Mouse (Mus musculus) liver, embryonic 14.5 days (tissue): ENCODE results near the gene Nme7. TPM values are rescaled to one million over a fixed set of nuclear protein-coding genes. Genes with fewer than 3 reads are reported as not detected.

Experiments used
- ATAC-seq: fragments of 200-750 bp; cut with Nextera tagmentation; 2 replicates; pipeline ENCODE4 v1.8.0; 2017; ENCODE audit warnings: moderate number of reproducible peaks, mild to moderate bottlenecking, moderate library complexity; ENCODE audit not compliant: insufficient read depth
- DNase-seq, 3 experiments: peaks; one replicate each; pipeline ENCODE4 v3.0.0-alpha.2; 2012 to 2013; ENCODE audit warnings: low read depth in 3 of 3, low spot score in 3 of 3
- H3K27ac ChIP-seq: fragments of 300-500 bp; sonication (generic); 2 replicates; pipeline ENCODE4 v1.5.1; 2014; ENCODE audit warnings: moderate library complexity, mild to moderate bottlenecking, control low read depth, inconsistent platforms
- H3K27me3 ChIP-seq: fragments of 300-500 bp; sonication (generic); 2 replicates; pipeline ENCODE4 v1.6.1; 2014; ENCODE audit warnings: mild to moderate bottlenecking, low read length, moderate library complexity; ENCODE audit not compliant: control insufficient read depth, insufficient read depth
- H3K36me3 ChIP-seq: fragments of 300-500 bp; sonication (generic); replicated peaks from 2 replicates; pipeline ENCODE4 v1.6.1; 2014; ENCODE audit warnings: low read depth; ENCODE audit not compliant: control insufficient read depth, insufficient read depth
- H3K4me1 ChIP-seq, 2 experiments: fragments of 200-500 bp in 1 of 2; fragments of 300-500 bp in 1 of 2; sonication (generic) in 1 of 2; replicated peaks; 2 replicates each; pipeline ENCODE4 v1.6.1; 2012 to 2014; ENCODE audit warnings: antibody characterized with exemption in 1 of 2, inconsistent platforms in 1 of 2, low read length in 1 of 2; ENCODE audit not compliant: control insufficient read depth in 2 of 2, insufficient read depth in 2 of 2
- H3K4me2 ChIP-seq: fragments of 300-500 bp; sonication (generic); 2 replicates; pipeline ENCODE4 v1.6.1; 2014; ENCODE audit warnings: low read depth, mild to moderate bottlenecking, control low read depth, moderate library complexity
- H3K4me3 ChIP-seq, 2 experiments: fragments of 200-500 bp in 1 of 2; fragments of 300-500 bp in 1 of 2; sonication (generic) in 1 of 2; 2 replicates each; pipeline ENCODE4 v1.5.1; 2012 to 2014; ENCODE audit warnings: low read depth in 2 of 2, low read length in 2 of 2, mild to moderate bottlenecking in 2 of 2, control low read depth in 1 of 2, inconsistent platforms in 1 of 2, moderate library complexity in 1 of 2; ENCODE audit not compliant: insufficient read depth in 1 of 2
- H3K9ac ChIP-seq: fragments of 300-500 bp; sonication (generic); replicated peaks from 2 replicates; pipeline ENCODE4 v1.6.1; 2014; ENCODE audit warnings: mild to moderate bottlenecking, control low read depth, moderate library complexity
- H3K9me3 ChIP-seq: fragments of 300-500 bp; sonication (generic); 2 replicates; pipeline ENCODE4 v1.6.1; 2016; ENCODE audit warnings: low read length, mixed read lengths; ENCODE audit not compliant: control insufficient read depth
- CTCF ChIP-seq: IDR thresholded peaks from 2 replicates; pipeline ENCODE4 v1.5.1; 2016; ENCODE audit warnings: antibody characterized with exemption, low read depth, control low read depth
- EP300 ChIP-seq: IDR thresholded peaks from 2 replicates; pipeline ENCODE4 v1.6.1; 2016; ENCODE audit warnings: antibody characterized with exemption, low read depth
- WGBS: fragments of 180-500 bp; shearing (Covaris S2); extraction: QIAGEN DNeasy Blood & Tissue Kit; methylation state at CpG from one replicate; pipeline ENCODE4 v1.1.7; 2014; ENCODE audit not compliant: insufficient replicate concordance; 5-methylcytosine and 5-hydroxymethylcytosine counted together
- polyA plus RNA-seq, 2 experiments: library from polyadenylated mRNA; depleted of rRNA in 1 of 2; stranded (reverse) in 1 of 2; unstranded in 1 of 2; fragments of >200 nt; fragmentation: Nextera tagmentation in 1 of 2; extraction: Ambion mirVana in 1 of 2; gene quantifications; 2 replicates each; pipeline versions ENCODE4 v1.2.1 to v1.2.3; 2012 to 2014

The Nme7 gene
- polyA plus RNA-seq, 2 experiments: 6.4 to 13.0 TPM

DNA sequence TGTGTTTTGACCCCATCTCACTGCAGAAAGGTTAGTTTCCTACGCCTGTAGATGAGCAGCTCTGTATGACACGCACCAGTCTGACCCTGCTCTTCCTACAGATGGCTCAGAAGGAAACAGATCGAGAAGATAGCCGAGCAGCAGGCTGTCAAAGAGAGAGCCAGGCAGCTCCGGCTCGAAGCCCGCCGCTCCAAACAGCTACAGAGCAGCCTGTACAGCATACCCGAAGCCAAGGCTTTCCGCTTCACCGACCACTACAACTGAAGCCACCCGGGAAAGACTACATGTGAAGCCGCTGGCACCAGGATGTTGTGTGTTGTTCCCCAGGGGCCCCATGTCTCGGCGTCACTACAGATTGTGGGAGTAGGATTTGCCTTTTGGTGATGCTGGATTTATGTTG lies 16.5 kb upstream of the Nme7 start:
- 44% methylated on average over 15 of the region's 15 CpGs for WGBS
- Histone ChIP-seq H3K4me1 (no peaks in the 10 kb centered on the region), H3K4me2 (no peak overlapping the region), H3K27me3 (no peaks in the 10 kb centered on the region), H3K27ac (no peak overlapping the region), H3K9me3 (no peaks in the 10 kb centered on the region), H3K4me3 (no peak overlapping the region), H3K9ac (no peak overlapping the region), H3K36me3 (peaks cover 7% of the 10 kb centered on the region)
- ATAC-seq: no peak
- no peak for DNase-seq
- TF ChIP-seq EP300 (no peak), CTCF (no peak)

DNA sequence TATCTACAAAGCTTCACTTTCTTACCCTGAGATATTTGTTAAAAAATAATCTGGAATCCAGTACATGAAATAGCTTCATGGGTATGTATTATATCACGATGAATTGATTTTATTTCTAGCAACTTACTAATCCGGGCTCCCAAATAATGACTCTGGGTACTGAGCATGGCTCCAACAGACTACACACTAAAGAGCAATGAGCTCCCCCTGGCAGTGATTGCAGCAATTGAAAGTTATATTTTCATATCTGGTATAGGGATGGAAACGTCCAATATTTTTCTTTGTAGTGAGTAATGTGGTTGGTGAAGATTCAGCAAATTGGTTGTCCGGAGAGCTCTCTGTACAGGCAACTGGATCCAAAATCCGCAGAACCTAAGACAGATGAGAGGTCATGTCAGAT lies 11.9 kb upstream of the Nme7 start:
- TF ChIP-seq CTCF (no peak), EP300 (no peak)
- 76% methylated on average over 5 of the region's 5 CpGs for WGBS
- Histone ChIP-seq H3K27me3 (no peaks in the 10 kb centered on the region), H3K4me3 (no peak overlapping the region), H3K27ac (no peak overlapping the region), H3K9me3 (no peaks in the 10 kb centered on the region), H3K9ac (no peak overlapping the region), H3K4me2 (no peak overlapping the region), H3K36me3 (peaks cover 9% of the 10 kb centered on the region), H3K4me1 (no peaks in the 10 kb centered on the region)
- DNase-seq (no peak), ATAC-seq (no peak)

DNA sequence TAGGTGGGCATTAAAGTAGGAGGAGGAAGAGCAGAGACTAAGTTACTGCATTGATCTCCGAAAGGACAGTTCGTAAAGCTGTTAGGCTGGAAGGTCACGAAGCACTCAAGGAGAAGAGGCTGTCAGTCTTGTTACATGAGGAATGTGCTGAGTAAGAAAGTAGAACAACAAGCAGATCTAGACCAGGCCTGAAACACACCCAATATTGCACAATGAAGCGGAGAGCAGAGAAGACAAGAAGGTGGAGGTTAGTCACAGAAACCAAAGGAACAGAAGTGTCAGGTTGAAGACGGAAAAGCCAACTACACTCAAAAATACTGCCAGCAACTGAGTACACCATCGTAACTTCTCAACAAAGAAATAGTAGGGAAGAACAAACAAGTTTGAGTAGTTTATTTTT lies 9.8 kb upstream of the Nme7 start:
- Histone ChIP-seq H3K9me3 (no peaks in the 10 kb centered on the region), H3K27ac (no peak overlapping the region), H3K4me1 (no peaks in the 10 kb centered on the region), H3K9ac (no peak overlapping the region), H3K27me3 (no peaks in the 10 kb centered on the region), H3K36me3 (peaks cover 21% of the 10 kb centered on the region), H3K4me3 (no peak overlapping the region), H3K4me2 (no peak overlapping the region)
- 77% methylated on average over 6 of the region's 6 CpGs for WGBS
- DNase-seq (no peak), ATAC-seq (no peak)
- TF ChIP-seq EP300: no peak
- TF ChIP-seq CTCF: no peak

DNA sequence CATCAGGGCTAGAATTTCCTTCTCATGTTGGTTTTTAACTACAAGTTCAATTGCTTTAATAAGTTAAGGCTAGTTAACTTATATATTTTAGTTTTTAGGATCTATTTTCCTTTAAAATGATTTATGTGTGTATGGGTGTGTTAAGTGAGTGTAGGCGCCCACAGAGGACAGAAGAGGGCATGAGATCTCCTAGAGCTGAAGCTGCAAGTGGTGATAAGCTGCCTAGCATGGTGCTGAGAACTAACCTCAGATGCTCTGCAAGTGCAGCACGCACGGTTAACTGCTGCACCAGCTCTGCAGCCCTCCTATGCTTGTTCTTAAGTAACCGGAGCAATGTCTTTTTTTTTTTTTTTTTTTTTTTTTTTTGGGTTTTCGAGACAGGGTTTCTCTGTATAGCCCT lies 7.4 kb upstream of the Nme7 start:
- Histone ChIP-seq H3K27ac (no peak overlapping the region), H3K9ac (no peak overlapping the region), H3K36me3 (peaks cover 25% of the 10 kb centered on the region), H3K4me3 (no peak overlapping the region), H3K4me1 (no peaks in the 10 kb centered on the region), H3K4me2 (no peak overlapping the region), H3K27me3 (no peaks in the 10 kb centered on the region), H3K9me3 (no peaks in the 10 kb centered on the region)
- TF ChIP-seq EP300: no peak
- TF ChIP-seq CTCF: no peak
- DNase-seq (no peak), ATAC-seq (no peak)
- WGBS: 73% methylated on average over 4 of the region's 5 CpGs

DNA sequence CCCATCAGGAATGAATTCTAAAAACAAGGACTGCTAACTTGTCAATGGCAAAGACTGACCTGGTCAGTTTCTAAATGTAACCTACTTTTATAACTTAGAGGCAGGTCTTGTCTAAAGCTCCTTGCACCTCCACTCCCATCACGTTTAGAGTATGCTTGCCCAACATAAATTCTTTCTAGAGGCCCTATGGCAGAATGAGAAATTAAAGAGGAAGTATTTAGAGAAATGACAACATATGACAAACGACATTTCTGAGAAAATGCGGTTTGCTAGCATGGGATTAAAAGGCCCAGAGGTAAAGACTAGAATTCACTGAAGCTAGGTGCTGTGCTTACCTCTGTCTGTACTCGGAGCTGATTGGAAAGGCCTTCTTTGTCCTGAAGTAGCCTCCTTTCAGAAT lies 2.0 kb upstream of the Nme7 start:
- H3K4me3 ChIP-seq: no peak overlapping the region
- no peak overlapping the region for H3K4me2 ChIP-seq
- no peaks in the 10 kb centered on the region for H3K27me3 ChIP-seq
- peaks cover 26% of the 10 kb centered on the region for H3K36me3 ChIP-seq
- DNase-seq: no peak
- no peak for ATAC-seq
- H3K9me3 ChIP-seq: no peaks in the 10 kb centered on the region
- peaks cover 0 to 4% of the 10 kb centered on the region in 2 experiments; a peak in 3 of 4 replicates for H3K4me1 ChIP-seq
- H3K27ac ChIP-seq: no peak overlapping the region
- TF ChIP-seq EP300: no peak
- TF ChIP-seq CTCF: no peak
- H3K9ac ChIP-seq: no peak overlapping the region
- WGBS: 65% methylated on average over 4 of the region's 4 CpGs
